Mouse (Mus musculus): Measurements from ENCODE around the gene Scgn. TPM values are rescaled to one million over a fixed set of nuclear protein-coding genes. Genes with fewer than 3 reads are reported as not detected.

Scgn gene
- total RNA-seq, 2 experiments from 2014 or later, result not detected

DNA sequence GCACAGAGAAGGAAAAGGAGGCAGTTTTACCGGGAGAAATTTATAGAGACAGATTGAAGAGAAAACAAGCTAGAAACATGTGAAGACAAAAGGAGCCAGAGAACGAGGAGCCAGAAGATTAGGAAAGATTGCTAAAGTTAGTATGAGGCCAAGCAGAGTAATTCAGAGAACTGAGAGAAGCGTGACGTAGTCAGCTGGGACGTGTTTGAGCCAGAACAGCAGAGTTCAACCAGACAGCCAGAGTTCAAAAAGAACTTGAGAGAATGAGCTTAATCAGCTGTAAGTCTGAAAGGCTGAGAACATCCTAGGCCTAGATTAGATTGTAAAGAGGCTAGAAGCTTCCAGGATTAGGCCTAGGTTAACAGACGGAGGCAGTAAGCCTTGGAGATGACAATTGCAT lies 50.7 kb downstream of the Scgn start:
- no peak for ATAC-seq (ENCODE audit: poor library complexity, severe bottlenecking)

DNA sequence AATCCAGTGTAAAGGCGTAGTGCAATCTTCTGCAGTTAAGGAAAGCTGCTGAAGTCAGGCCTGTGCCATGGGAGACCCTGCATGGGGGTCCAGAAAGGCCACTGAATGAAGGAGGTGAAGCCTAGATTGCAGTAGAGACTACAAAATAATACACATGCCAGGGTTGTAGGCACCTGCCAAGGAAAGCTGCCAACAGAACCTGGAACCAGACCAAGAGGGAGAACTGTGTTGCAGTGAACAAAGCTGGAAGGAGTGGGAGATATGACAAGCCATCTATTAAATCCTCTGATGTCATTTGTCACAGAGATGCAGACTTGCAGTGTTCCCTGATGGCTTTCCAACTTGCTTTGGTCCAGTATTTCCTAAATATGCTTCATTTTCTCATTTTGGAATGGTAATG lies 52.3 kb downstream of the Scgn start:
- no peak for ATAC-seq (ENCODE audit: poor library complexity, severe bottlenecking)

DNA sequence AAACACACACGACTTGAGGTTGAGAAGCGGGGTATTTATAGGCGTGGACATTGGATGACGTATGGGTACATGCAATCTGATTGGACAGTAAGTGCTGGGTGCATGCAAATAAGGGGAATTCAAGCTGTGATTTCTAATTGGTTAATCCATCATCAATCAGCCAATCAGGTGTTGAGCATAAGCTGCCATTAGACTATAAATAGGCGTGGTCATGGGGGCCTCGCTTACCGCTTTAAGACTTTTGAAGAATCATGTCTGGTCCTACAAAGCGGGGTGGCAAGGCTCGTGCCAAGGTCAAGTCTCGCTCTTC lies 56.8 kb downstream of the Scgn start, which contains the start of gene Hist1h2aa:
Gene Hist1h2aa (plus strand): TSS at position 252 of the 310 bp plus-strand sequence.
- no peak for ATAC-seq (ENCODE audit: poor library complexity, severe bottlenecking)

DNA sequence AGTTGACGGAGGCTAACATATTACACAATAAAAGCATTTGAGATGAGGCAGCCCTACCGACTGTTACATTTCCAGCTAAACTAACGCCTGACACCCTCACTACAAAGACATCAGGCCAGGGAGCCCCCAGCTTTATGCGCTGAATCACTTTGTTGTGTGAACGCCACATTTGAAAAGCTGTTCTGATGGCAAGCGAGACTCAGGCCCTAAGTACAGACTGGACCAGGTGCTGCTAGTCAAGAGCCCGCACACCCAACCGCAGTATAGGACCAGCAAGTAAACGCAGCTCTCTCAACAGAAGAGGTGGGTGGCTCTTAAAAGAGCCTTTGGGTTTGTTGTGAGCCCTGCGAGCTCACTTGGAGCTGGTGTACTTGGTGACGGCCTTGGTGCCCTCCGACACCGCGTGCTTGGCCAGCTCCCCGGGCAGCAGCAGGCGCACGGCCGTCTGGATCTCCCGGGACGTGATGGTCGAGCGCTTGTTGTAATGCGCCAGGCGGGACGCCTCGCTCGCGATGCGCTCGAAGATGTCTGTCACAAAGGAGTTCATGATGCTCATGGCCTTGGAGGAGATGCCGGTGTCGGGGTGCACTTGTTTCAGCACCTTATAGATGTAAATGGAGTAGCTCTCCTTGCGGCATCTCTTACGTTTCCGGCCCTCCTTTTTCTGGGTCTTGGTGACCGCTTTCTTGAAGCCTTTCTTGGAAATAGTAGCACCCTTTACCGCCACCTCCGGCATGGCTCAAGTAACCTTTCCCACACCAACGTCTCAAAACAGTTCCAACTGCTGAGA lies 57.4 kb downstream of the Scgn start, which contains the start of gene Hist1h2ba:
Gene Hist1h2ba (minus strand): TSS at position 736 of the 790 bp plus-strand sequence.
- no peak for ATAC-seq (ENCODE audit: poor library complexity, severe bottlenecking)

DNA sequence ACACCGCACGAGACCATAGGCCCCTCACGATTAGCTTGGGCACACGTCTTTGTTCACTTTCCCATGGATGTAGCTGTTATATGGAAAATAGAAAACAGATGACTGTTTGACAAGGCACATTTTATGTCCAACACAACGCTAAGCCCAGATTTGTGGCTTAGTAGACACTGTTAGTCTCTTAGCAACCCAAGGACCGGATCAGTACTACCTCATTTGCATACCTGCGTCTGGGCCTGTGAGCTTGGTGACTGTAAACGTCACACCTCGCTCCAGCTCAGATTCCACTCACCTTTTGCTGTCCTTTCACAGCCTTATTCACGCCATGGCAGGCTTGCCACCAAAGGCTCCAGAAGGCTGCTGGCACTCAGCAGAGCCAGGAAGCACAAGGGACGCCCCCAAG lies 60.1 kb downstream of the Scgn start:
- ATAC-seq (ENCODE audit: poor library complexity, severe bottlenecking), result no peak

DNA sequence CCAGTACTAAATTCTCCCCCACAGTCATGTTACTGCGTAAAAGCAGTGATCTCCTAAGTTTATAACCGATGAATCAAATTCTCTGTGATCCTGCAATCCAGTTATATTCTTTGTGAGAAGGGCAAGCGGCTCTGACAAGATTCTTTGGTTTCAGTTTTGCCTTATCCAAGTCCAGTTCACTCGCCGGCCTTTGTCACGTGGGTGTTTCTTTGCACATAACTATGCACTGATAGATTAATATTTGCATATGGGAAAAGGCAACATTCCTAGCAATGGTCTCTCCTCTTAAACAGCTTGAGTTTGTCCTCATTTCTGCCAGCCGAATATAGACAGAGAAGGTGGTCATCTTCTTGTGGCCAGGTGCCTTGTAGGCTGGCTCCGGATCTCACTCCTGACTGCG lies 60.6 kb downstream of the Scgn start:
- ATAC-seq (ENCODE audit: poor library complexity, severe bottlenecking), result no peak

DNA sequence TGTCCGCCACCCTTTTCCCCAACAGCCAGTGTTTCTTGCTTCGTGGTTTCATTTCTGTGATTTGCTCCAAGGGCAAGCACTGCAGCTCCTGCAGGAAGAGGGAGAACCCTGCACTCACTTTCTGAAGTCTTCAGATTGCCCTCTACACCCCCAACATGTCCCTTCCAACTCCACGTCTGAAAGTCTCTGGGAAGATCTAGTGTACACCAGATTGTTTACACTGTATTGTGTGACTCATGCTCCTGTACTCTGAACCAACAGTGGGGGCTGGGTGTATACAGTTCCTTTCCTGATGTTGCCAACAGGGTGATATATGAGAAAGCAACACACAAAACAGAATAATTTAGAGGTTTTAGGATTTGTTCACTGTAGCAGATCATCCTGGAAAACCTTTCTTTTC lies 62.4 kb downstream of the Scgn start:
- ATAC-seq (ENCODE audit: poor library complexity, severe bottlenecking), result no peak

DNA sequence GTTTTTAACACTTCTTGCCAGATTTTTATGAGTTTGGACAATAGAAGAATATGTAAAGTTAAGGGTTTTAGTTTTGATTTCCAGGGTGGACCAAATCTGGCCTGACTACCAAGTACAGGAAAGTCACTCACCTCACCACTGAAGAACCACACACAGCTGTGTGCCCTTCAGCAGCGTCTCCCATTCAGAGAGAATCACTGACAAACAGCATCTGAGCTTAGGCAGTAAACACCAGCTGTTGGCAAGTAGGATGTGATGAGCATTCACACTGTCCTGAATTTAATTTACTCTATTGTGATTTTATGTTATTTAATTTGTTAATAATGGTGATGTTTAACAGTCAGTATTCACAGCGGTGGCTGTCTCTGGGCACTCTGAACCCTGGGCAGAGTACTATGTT lies 65.2 kb downstream of the Scgn start:
- ATAC-seq (ENCODE audit: poor library complexity, severe bottlenecking), result no peak

DNA sequence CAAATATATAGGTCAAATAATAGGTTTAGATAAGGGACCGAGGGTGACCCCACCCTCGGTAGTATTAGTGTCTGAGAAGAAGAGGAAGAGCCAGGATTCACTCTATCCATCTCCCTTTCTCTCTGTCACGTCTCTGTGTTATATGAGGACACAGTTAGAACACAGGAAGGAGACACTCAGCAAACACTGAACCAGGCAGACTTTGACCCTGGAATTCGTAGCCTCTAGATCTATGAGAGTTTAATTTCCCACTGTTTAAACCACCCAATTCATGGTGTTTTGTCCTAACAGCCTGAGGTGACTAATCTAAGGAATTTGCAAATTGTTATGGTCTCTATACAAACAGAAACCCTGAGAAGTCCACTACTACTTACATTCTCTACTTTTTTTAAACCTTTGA lies 73.3 kb downstream of the Scgn start:
- ATAC-seq (ENCODE audit: poor library complexity, severe bottlenecking), result no peak

DNA sequence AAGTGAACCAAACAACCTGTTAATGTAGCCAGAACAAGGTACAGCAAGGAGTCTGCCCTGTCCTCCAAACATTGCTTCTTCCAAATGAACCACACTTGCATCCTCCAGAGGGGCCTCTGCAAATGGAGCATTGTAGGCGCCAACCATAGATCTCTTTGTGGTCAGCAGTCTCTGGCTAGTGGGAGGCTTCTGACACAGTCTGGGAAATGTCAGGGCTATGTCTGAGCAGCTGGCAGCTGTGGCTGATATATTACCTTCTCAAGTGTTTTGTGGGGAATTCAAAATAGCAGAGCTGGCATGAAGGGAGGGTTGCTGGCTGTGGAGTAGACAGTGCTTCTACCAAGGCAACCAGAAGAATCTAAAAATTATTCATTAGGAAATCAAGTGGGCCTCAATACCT lies 74.9 kb downstream of the Scgn start:
- no peak for ATAC-seq (ENCODE audit: poor library complexity, severe bottlenecking)

DNA sequence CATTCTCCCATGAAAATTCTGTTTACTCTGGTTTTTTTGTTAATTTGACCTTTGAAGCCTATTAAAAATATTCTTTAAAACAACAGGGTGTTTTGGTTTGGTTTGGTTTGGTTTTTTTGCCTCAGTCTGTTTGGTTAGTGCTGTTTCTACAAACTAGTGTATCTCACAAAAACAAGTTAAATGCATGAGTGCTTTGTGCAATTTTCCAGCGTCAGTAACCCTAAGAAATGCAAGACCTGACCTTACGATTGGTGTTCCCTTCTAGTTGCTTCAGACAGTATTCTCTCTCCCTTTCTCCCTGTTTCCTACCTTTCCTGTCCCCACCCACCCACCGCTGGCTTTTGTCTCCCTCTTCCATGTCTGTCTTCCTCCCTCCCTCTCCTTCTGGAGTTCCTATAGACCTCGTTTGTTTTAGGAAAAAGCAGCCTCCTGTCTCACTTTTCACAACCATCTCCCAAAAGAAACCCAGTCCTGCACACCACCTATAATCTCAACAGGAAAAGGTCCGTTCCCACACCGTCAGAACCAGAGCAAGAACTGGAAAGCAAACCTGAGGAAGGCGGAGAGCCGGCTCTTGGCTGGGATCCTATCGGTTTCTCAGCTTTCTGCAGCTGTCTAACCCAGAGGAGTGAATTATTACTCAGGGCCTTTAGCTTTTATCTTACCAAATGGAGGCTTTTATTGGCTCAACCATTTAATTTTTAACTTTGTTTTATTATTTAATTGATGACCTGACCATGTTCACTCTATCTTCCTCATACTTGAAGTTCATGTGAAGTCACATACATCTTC lies 76.4 kb downstream of the Scgn start, which contains the start of gene Slc17a4:
Gene Slc17a4 (minus strand): TSS at position 634 of the 792 bp plus-strand sequence.
- no peak for ATAC-seq (ENCODE audit: poor library complexity, severe bottlenecking)

DNA sequence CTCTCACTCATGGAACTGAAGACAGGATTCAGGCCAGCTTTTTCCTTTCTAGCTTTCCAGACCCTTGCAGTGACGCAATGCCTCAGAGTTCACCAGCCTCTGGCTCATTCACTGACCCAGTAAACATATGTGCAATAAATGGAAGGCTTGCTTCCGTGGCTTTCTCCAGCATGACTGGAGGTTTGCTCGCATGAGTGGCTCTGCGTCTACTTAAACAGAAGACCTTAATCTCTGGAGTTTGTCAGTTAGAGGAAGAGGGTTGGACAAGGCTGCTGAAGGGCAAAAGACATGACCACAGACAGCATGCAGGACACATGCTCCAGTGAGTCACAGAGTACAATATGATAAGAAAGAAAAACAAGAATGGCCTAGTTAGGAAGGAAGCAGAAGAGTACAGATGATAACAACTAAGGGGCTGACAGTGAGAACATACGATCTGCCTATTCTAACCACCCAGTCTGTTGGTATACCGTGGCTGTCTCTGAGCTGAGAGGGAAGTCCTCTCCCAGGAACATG lies 77.2 kb downstream of the Scgn start:
- ATAC-seq (ENCODE audit: poor library complexity, severe bottlenecking), result peak; percentile 33

DNA sequence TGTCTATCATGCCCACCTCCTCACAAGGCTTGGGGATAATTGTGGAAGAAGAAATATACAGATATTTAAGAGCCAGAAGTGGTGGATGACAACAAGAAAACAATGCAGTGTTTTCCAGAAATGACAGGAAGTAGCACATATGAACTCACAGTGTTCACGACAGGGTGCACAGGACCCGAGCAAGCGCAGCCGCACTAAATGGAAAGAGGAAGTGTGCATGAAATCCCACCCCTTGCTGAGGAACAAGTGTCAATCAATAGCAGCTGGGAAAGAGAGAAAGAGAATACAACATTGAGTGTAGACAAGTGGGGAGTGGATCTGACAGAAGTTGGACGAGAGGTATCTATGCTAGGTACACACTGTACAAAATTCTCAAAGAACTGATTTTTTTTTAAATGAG lies 79.7 kb downstream of the Scgn start:
- ATAC-seq (ENCODE audit: poor library complexity, severe bottlenecking), result peak; percentile 74

DNA sequence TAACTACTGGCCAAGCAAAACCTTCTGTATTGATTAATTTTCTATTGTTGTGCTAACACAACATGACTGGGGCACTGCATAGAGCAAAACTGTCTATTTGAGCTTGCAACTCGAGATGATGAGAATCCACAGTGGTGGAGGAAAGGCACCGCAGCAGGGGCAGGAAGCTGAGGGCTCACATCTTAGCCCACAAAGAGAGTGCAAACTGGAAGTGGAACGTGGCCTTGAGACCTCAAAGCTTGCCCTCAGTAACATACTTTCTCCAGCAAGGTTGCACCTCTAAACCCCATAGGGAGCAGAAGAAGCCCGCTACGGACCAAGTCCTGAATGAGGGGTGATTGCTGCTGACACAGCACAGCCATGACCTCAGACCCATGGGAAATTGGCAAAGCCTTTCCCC lies 80.9 kb downstream of the Scgn start:
- ATAC-seq (ENCODE audit: poor library complexity, severe bottlenecking), result no peak

DNA sequence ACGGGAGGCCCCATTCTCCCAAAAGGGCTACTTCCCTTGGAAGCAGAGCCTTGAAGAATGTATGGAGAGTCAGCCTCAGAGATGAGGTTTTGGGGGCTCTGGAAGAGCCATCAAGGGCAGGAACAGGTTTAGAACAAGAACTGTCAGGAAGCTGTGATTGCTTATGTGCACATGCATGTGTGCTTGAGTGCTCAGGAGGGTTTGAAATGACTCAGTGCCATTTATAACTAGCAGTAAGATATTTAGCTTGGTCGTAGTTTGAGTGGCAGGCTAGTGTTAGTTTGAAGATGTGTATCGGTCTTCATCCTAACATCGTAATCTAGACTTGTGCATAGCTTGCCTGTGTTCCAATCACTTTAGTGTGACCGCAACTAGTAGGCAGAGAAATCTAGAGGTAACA lies 84.1 kb downstream of the Scgn start:
- ATAC-seq (ENCODE audit: poor library complexity, severe bottlenecking), result no peak

Other genes with a start within 250 kb of the Scgn start
- 115 and 119 TPM in 2 replicates for gene Hist1h3c, start 245.6 kb downstream of the Scgn start, total RNA-seq (2015)
- 508 and 593 TPM in 2 replicates for gene Hist1h3c, start 245.6 kb downstream of the Scgn start, total RNA-seq (2017)
- 264 and 296 TPM in 2 replicates for gene Hist1h2bb, start 244.5 kb downstream of the Scgn start, total RNA-seq (2015)
- 5,681 and 7,839 TPM in 2 replicates for gene Hist1h2bb, start 244.5 kb downstream of the Scgn start, total RNA-seq (2017)
- gene Hist1h2ab, start 240.1 kb downstream of the Scgn start, total RNA-seq (2015), result 64.3 and 114 TPM in 2 replicates
- 3,821 and 4,666 TPM in 2 replicates for gene Hist1h2ab, start 240.1 kb downstream of the Scgn start, total RNA-seq (2017)
- gene Hist1h3b, start 238.9 kb downstream of the Scgn start, total RNA-seq (2015), result 495 and 572 TPM in 2 replicates
- gene Hist1h3b, start 238.9 kb downstream of the Scgn start, total RNA-seq (2017), result 546 and 613 TPM in 2 replicates
- gene Hist1h4b, start 234.2 kb downstream of the Scgn start, total RNA-seq (2015), result 64.8 and 95.3 TPM in 2 replicates
- 562 and 732 TPM in 2 replicates for gene Hist1h4b, start 234.2 kb downstream of the Scgn start, total RNA-seq (2017)
- 58.1 TPM in 2 replicates for gene Hist1h4a, start 230.0 kb downstream of the Scgn start, total RNA-seq (2015)
- gene Hist1h4a, start 230.0 kb downstream of the Scgn start, total RNA-seq (2017), result 540 and 548 TPM in 2 replicates
- 53.9 and 67.3 TPM in 2 replicates for gene Hist1h3a, start 228.8 kb downstream of the Scgn start, total RNA-seq (2015)
- gene Hist1h3a, start 228.8 kb downstream of the Scgn start, total RNA-seq (2017), result 527 and 571 TPM in 2 replicates
- gene Hist1h1a, start 227.5 kb downstream of the Scgn start, total RNA-seq (2015), result 117 and 119 TPM in 2 replicates
- 1,654 and 1,862 TPM in 2 replicates for gene Hist1h1a, start 227.5 kb downstream of the Scgn start, total RNA-seq (2017)
- not detected in 2 replicates for gene Trim38, start 221.3 kb downstream of the Scgn start, total RNA-seq (2015)
- gene Trim38, start 221.3 kb downstream of the Scgn start, total RNA-seq (2017), result not detected in 2 replicates
- gene Slc17a2, start 184.2 kb downstream of the Scgn start, total RNA-seq (2015), result not detected in 2 replicates
- not detected in 2 replicates for gene Slc17a2, start 184.2 kb downstream of the Scgn start, total RNA-seq (2017)
- gene Slc17a3, start 151.8 kb downstream of the Scgn start, total RNA-seq (2015), result not detected in 2 replicates
- not detected in 2 replicates for gene Slc17a3, start 151.8 kb downstream of the Scgn start, total RNA-seq (2017)
- not detected in 2 replicates for gene Slc17a1, start 123.5 kb downstream of the Scgn start, total RNA-seq (2015)
- gene Slc17a1, start 123.5 kb downstream of the Scgn start, total RNA-seq (2017), result not detected in 2 replicates
- not detected in 2 replicates for gene Slc17a4, start 76.2 kb downstream of the Scgn start, total RNA-seq (2015)
- gene Slc17a4, start 76.2 kb downstream of the Scgn start, total RNA-seq (2017), result not detected in 2 replicates
- gene Hist1h2ba, start 57.1 kb downstream of the Scgn start, total RNA-seq (2015), result not detected in 2 replicates
- gene Hist1h2ba, start 57.1 kb downstream of the Scgn start, total RNA-seq (2017), result not detected in 2 replicates
- not detected in 2 replicates for gene Hist1h2aa, start 56.8 kb downstream of the Scgn start, total RNA-seq (2015)
- not detected in 2 replicates for gene Hist1h2aa, start 56.8 kb downstream of the Scgn start, total RNA-seq (2017)

All from megakaryocyte, adult 5-6 weeks (primary cell).